Mouse (Mus musculus) left cerebral cortex, postnatal 25 days (tissue): ENCODE measurements at regions not wholly inside any gene's neighbourhood (a gene's known extent, or its start where the extent isn't known, plus 50 kb on each side); places are given as distances from the start of the nearest gene placed in this dataset.

Source experiments
- DNase-seq, 2 experiments: peaks; one replicate each; pipeline ENCODE4 v3.0.0; 2022; ENCODE audit warnings: low spot score in 2 of 2, mixed read lengths in 1 of 2
- intact Hi-C: fragments of 180-260 bp; cut with DNase I; formaldehyde crosslinking; loops from one replicate; pipeline ENCODE4 v1.15.1; 2025

- DNase-seq, result peak in 1 of 2 experiments; percentile 11
- intact Hi-C loops, result no loop called here
Measured at GRCm38 (mm10) chr13:115679591-115679990, 577.8 kb upstream of the Itga1 start.

- no peak for DNase-seq
- intact Hi-C loops, result no loop called here
Measured at GRCm38 (mm10) chr13:115676836-115677235, 575.1 kb upstream of the Itga1 start.

DNA sequence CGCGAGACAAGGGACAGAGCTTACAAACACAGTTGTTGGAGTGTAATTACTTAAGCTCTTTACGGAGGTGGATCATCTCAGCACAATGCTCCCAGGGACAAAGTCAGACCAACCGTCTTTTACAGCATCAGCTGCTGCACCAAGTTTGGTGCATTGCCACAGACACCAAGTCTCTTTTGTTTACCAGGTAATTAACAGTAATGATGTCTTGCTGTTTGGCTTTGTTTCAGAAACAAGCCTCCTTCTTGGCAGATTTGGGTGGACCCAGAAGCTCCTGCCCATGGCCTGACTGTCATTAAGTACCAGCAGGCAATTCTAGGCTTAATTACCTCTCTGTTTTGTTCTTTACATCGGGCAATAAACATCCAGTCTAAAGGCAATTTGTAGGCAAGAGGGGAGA is 572.0 kb upstream of the Itga1 start:
- DNase-seq, result no peak
- intact Hi-C loops, result no loop called here

- no peak for DNase-seq
Measured at GRCm38 (mm10) chr13:115671685-115672084, 569.9 kb upstream of the Itga1 start.

GRCm38 (mm10) chr13:115669516-115669915 is 567.8 kb upstream of the Itga1 start:
- intact Hi-C loops, result no loop called here
- no peak for DNase-seq

More at GRCm38 (mm10) chr13:115671685-115672084, 569.9 kb upstream of the Itga1 start:
- intact Hi-C loops, result no loop called here

GRCm38 (mm10) chr13:115655134-115655533 is 553.4 kb upstream of the Itga1 start:
- intact Hi-C loops, result no loop called here

GRCm38 (mm10) chr13:115652935-115653334 is 551.2 kb upstream of the Itga1 start:
- intact Hi-C loops, result no loop called here
- no peak for DNase-seq

More at GRCm38 (mm10) chr13:115655134-115655533, 553.4 kb upstream of the Itga1 start:
- no peak for DNase-seq

DNA sequence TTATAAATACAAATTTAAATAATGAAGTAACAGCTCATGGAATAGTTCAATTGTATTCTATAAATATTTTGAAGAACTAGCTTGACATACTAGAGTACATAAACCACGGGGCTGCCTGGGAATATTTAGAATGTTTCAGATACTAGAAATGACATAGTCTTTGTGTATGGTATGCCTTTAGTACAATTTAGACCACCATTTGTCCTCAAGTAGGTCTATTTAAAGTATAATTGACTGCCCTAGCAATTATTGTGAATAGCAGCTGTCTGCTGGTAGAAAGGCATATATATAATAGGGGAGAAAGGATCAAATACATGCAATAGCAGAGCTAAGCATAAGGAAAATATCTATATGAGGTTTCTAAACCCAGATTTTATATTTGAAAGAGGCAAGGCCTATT is 550.6 kb upstream of the Itga1 start:
- DNase-seq, result no peak
- intact Hi-C loops, result no loop called here

DNA sequence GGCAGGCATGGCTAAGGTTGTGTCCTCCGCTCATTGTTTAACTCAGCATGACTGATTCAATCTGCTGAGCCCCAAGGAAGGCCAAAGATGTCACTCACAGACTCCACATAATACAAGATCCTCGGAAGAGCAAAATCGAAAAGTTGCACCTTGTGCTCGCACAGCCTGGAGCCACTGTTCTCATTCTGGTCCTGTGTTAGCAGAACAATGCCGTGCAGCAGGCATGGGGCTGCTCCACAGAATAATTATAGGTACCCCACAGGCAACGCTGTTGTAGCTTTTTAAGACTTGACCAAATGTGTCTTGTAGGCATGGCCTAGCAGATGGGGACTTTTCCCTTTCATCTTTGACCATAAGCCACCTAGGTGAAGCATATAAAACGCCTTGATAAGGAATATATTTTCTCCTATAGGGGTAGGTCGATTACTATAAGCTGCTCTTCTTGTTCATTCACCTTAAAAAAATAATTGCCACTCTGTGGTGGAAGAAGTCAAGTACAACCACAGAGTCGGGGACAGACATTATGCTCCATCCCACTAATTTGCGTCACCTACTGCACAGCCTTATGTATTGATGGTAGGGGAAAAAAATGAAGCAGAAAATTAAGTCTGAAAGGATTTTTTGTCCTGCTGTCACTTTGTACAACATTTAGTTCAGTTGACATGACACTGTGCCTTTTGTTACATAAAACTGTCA is 529.8 kb upstream of the Itga1 start:
- intact Hi-C loops, result no loop called here
- no peak for DNase-seq

DNA sequence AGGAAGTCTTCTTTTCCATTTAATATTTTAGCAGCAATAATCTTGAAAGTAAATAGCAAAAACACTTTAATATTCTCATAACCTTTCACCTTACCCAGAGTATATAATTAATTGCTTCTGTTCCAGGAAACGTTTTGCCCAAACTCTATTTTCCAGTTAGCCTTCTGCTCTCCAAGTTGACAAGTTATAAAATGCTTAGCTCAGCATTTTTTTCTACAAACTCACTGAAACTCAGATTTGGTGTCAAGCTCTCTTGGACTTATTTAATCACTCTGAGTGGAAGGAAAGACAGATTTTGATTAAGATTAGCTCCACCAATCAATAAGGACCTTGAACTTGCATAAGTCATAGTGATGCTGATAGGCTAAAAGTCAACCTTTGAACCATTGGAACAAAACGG is 528.8 kb upstream of the Itga1 start:
- intact Hi-C loops, result no loop called here

GRCm38 (mm10) chr13:115613174-115613573 is 511.4 kb upstream of the Itga1 start:
- no peak for DNase-seq
- intact Hi-C loops, result no loop called here

More for the DNA sequence above, 528.8 kb upstream of the Itga1 start:
- DNase-seq, result no peak

- DNase-seq, result no peak
- intact Hi-C loops, result no loop called here
Measured at GRCm38 (mm10) chr13:115606441-115606840, 504.7 kb upstream of the Itga1 start.

- intact Hi-C loops, result no loop called here
- DNase-seq, result no peak
Measured at GRCm38 (mm10) chr13:115595126-115595671, 493.4 kb upstream of the Itga1 start.

- intact Hi-C loops, result no loop called here
- DNase-seq, result no peak
Measured at GRCm38 (mm10) chr13:115575967-115576366, 474.2 kb upstream of the Itga1 start.

DNA sequence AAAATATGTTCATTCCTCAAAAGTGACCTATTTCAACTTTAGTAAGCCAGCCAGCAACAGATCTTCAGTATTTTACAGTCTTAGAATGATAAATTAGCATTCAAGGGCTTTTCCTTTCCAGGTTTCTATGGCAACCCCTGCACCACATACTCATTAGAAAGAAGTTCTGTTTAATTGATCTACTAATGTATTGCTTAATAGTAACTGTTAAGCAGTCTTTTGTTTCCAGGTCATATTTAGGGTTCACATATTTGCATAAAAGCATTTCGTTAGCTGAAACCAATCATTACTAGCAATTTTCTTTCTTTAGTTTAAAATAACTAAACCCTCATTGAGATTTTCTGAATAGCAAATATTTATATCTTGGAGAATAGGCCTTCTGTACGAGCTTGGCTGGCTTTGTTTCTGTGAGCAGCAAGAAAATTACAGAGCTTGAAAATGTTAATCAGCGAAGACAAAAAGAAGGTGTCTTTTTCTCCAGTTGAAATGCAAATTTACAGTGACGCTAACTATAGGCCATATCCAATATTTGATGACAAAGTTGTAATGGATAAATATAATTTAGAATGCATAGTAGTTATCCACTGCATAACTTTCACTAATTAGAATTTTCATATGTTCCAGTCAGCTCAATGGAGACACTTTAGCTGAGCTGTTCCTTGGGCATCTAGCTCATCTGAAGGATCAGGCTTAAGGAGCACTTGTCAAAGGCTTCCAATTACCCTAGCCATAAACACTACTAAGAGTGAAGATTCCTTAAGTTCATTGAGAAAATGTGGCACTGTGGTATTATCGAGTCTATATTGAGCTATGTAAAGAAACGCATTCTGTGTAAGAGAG is 473.5 kb upstream of the Itga1 start:
- intact Hi-C loops, result no loop called here
- no peak for DNase-seq

GRCm38 (mm10) chr13:115541167-115541566 is 439.4 kb upstream of the Itga1 start:
- intact Hi-C loops, result no loop called here
- DNase-seq, result no peak

GRCm38 (mm10) chr13:115535900-115536299 is 434.1 kb upstream of the Itga1 start:
- DNase-seq, result no peak
- intact Hi-C loops, result no loop called here

- intact Hi-C loops, result no loop called here
- DNase-seq, result no peak
Measured at GRCm38 (mm10) chr13:115513914-115514313, 412.1 kb upstream of the Itga1 start.

DNA sequence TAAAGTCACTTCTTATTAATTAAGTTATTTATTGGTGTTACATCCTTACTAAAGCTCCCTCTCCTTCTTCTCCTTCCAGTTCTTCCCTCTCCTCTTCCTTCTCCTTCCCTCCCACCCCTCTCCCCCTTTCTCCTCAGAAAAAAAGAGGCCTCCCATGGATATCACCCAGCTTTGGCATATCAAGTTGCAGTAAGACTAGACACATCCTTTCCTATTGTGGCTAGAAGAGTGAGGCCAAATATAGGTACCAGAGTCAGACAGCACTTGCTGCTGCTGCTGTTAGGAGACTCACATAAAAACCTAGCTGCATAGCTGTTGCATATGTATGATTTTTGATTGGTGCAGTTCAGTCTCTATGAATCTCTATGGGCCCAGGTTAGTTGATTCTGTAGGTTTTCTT is 410.4 kb upstream of the Itga1 start:
- intact Hi-C loops, result no loop called here
- DNase-seq, result no peak

DNA sequence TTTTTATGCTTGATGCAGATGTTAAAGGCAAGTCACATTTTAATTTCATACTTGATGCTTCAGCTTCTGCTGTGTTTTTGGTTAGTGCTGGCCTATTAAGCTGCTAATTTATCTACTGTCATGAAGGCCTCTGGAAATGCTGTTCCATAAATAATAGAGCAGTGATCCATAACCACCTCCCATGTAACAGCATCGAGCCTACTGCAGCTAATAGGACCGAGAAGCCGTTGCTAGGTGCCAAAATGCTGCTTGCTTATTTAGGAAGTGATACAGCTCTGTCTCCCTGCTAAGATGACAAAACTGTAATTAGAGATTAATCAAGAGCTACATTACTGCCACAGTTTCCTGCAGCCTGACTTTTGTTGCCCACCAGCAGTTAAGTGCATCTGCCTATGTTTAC is 406.9 kb upstream of the Itga1 start:
- intact Hi-C loops, result no loop called here
- peak in 1 of 2 experiments; percentile 5 for DNase-seq

DNA sequence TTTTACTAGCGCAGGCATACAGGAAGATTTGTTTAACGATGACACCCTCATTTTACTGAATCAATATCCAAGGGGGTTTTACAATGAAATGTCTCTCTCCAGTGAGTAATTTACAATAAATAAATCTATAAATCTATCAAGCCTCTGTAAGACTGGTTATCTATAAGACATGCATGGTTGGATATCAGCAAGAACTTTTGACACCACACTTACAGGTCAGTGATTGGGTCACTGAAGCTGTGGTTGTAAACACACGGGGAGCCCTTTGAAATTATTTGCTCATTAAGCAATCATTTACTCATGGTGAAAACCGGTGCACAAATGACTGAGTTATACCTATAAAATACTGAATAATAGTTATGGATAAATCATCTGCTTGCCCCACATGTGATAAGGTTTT is 392.6 kb upstream of the Itga1 start:
- no peak for DNase-seq
- intact Hi-C loops, result no loop called here
